Mouse (Mus musculus) forebrain, embryonic 12.5 days (tissue): ENCODE results near the gene Zfp444. TPM values are rescaled to one million over a fixed set of nuclear protein-coding genes. Genes with fewer than 3 reads are reported as not detected.
A peak's percentile ranks its signal among the peaks of the same experiment; 100 is the strongest.

ENCODE experiments used
- ATAC-seq: fragments of 200-750 bp; cut with Nextera tagmentation; 2 replicates; pipeline ENCODE4 v1.8.0; 2017; ENCODE audit warnings: moderate TSS enrichment; ENCODE audit not compliant: low FRiP score
- H3K27ac ChIP-seq: fragments of 300-500 bp; sonication (generic); 2 replicates; pipeline ENCODE4 v1.5.1; 2016; ENCODE audit warnings: mild to moderate bottlenecking
- H3K27me3 ChIP-seq: fragments of 300-500 bp; sonication (generic); 2 replicates; pipeline ENCODE4 v1.6.1; 2016; ENCODE audit warnings: mild to moderate bottlenecking
- H3K36me3 ChIP-seq: fragments of 300-500 bp; sonication (generic); replicated peaks from 2 replicates; pipeline ENCODE4 v1.6.1; 2016; ENCODE audit warnings: mild to moderate bottlenecking
- H3K4me1 ChIP-seq: fragments of 300-500 bp; sonication (generic); 2 replicates; pipeline ENCODE4 v1.6.1; 2016
- H3K4me2 ChIP-seq: fragments of 300-500 bp; sonication (generic); 2 replicates; pipeline ENCODE4 v1.6.1; 2016; ENCODE audit warnings: mild to moderate bottlenecking, moderate library complexity
- H3K4me3 ChIP-seq: fragments of 300-500 bp; sonication (generic); replicated peaks from 2 replicates; pipeline ENCODE4 v1.5.1; 2016; ENCODE audit warnings: mild to moderate bottlenecking
- H3K9ac ChIP-seq: fragments of 300-500 bp; sonication (generic); 2 replicates; pipeline ENCODE4 v1.6.1; 2016; ENCODE audit warnings: mild to moderate bottlenecking
- H3K9me3 ChIP-seq: fragments of 300-500 bp; sonication (generic); 2 replicates; pipeline ENCODE4 v1.6.1; 2016
- WGBS: fragments of 180-500 bp; shearing (Covaris S2); methylation state at CpG from one replicate; pipeline ENCODE4 v1.1.7; 2016; 5-methylcytosine and 5-hydroxymethylcytosine counted together
- polyA plus RNA-seq: library from polyadenylated mRNA; unstranded; fragments of >200 nt; fragmentation: Nextera tagmentation; extraction: Ambion mirVana; gene quantifications from 2 replicates; pipeline ENCODE4 v1.2.1, GENCODE M21; 2016

The Zfp444 gene
- polyA plus RNA-seq, 1 experiment from 2014 or later = 81.3 TPM

DNA sequence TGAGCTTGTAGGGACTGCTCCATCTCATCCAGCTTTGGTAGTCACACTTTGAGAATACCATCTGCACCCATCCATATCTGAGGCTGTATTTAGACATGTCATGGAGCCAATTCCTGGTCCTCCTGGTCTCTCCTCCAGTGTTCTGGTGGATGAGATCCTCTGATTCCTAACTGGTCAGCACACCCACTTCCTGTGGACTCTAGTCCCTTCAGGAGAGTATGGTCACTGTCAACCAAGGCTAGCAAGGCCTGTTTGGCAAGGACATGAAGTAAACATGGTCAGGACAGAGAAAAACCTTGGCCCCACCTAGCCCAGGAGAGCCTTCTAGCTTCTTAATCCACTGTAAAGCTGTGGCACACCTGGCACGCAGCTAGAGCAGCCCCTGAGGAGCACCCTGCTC, 20.8 kb upstream of the Zfp444 start:
- no peaks in the 10 kb centered on the region for H3K36me3 ChIP-seq
- H3K27ac ChIP-seq = no peak overlapping the region
- peaks cover 27% of the 10 kb centered on the region for H3K4me1 ChIP-seq
- H3K9ac ChIP-seq = no peak overlapping the region
- H3K27me3 ChIP-seq = no peaks in the 10 kb centered on the region
- WGBS = 75% methylated on average over 1 of the region's 1 CpGs
- no peak for ATAC-seq
- no peak overlapping the region for H3K4me3 ChIP-seq
- no peak overlapping the region for H3K4me2 ChIP-seq
- H3K9me3 ChIP-seq = no peaks in the 10 kb centered on the region

DNA sequence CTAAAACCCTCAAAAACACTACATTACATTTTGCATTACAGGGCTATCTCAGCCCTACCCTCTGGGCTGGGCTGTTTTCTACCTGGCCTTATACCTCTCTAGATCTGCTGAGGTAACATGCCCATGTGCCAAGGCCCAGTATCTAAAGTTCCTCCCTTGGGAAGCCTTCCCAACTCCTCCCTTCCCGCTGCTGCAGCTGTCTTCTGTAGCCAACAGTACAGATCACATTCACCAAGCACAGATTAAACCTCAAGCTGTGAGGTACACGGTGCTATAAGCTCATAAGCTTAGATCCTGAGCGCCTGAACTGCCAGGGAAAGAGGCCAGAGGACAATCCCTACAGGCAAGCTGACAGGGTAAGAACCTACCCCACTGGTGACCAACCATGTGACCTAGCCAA, 20.0 kb upstream of the Zfp444 start:
- no peak overlapping the region for H3K9ac ChIP-seq
- WGBS = 87% methylated on average over 3 of the region's 3 CpGs
- no peak overlapping the region for H3K27ac ChIP-seq
- H3K4me3 ChIP-seq = no peak overlapping the region
- no peak overlapping the region for H3K4me2 ChIP-seq
- H3K36me3 ChIP-seq = no peaks in the 10 kb centered on the region
- H3K4me1 ChIP-seq = peaks cover 32% of the 10 kb centered on the region
- H3K9me3 ChIP-seq = no peaks in the 10 kb centered on the region
- no peak for ATAC-seq
- H3K27me3 ChIP-seq = no peaks in the 10 kb centered on the region

DNA sequence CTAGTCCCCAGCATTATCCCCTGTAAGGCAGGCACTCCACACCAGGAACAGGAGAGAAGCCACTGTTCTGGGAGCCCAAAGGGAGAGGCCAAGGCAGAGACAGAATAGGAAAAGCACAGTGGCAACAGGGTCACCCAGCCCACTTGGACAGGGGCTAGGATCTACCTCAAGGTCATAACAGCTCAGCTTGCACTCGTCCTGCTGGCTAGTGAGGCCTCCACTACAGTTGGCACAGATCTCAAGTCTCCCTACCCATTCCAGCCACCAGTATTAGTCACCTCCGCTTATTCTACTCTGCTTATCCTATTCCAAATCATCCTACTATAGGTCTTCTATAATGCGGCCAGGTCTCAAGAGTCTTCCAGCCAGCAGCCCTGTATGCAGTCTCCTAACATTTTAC, 18.9 kb upstream of the Zfp444 start:
- H3K27me3 ChIP-seq = no peaks in the 10 kb centered on the region
- no peak overlapping the region for H3K27ac ChIP-seq
- WGBS = 95% methylated on average over 3 of the region's 3 CpGs
- peaks cover 32% of the 10 kb centered on the region for H3K4me1 ChIP-seq
- H3K4me3 ChIP-seq = no peak overlapping the region
- H3K4me2 ChIP-seq = no peak overlapping the region
- H3K9ac ChIP-seq = no peak overlapping the region
- ATAC-seq = no peak
- H3K9me3 ChIP-seq = no peaks in the 10 kb centered on the region
- H3K36me3 ChIP-seq = no peaks in the 10 kb centered on the region

DNA sequence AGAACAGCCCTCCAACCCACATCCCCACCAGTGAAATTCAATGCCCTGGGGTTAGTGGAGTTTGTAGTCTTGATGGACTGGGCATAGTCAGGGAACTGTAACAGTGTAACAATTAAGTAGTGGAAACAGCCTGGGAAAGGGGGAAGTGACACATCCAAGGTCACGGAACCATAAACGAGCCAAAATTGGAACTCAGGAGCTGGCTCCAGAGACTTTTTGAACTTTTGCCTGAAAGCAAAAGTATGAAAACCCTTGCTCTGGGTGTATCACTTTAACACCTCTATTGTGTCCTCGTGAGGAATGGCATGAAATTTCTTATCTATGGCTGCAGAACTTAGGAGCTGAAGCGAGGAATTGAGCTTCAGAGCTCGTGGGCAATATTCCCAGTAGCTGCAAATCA, 17.9 kb upstream of the Zfp444 start:
- no peak for ATAC-seq
- WGBS = 87% methylated on average over 5 of the region's 5 CpGs
- Histone ChIP-seq H3K27me3 (no peaks in the 10 kb centered on the region), H3K36me3 (no peaks in the 10 kb centered on the region), H3K4me3 (peak overlapping the region; percentile 83), H3K4me2 (peak overlapping the region; percentile 89), H3K9ac (peak overlapping the region; percentile 91; the same call in 1 of the 2 replicates), H3K4me1 (peaks cover 26% of the 10 kb centered on the region), H3K9me3 (no peaks in the 10 kb centered on the region), H3K27ac (no peak overlapping the region)

DNA sequence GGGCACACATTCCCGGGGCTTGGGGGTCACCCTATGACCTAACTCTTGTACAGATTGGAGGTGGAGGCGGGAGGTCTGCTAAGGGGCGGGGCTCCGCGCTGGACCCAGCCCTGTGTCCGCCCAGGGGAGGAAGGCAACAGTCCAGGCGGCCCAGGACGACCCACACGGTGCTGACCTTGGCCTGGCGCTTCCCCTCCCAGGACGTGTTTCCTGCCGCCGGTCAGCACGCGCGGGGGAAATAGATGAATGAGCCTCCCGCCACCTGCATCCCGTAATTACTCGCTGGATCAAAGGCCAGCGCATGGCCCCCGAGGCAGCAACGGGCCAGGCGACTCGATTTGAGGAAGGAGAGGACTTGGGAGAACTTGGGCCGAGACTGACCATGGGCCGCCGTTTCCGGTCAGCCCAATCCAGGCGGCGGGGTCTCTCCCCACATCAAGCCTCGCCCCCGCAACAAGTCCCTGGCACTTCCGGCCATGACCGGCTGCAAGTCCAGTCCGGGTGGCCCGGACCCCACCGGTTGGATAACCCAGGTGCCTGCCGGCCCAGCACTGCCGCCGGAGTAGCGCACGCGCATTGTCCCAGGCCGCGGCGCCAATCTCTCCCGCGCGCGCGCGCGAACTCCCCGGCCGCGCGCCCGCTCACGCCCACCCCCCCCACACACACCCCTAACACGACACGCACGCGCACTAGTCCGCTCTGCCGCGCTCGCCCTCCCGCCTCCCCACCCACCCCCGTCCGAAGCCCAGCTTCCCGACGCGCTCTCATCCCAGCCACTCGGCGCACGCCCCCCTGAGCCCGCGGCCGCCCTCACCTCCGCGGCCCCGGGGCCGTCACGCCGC, 16.8 kb upstream of the Zfp444 start:
- H3K36me3 ChIP-seq = no peaks in the 10 kb centered on the region
- H3K4me3 ChIP-seq = peak overlapping the region; percentile 83
- H3K4me2 ChIP-seq = peak overlapping the region; percentile 89
- peaks cover 25% of the 10 kb centered on the region for H3K4me1 ChIP-seq
- H3K27me3 ChIP-seq = no peaks in the 10 kb centered on the region
- peak overlapping the region; percentile 91 for H3K9ac ChIP-seq
- under 1% methylated on average over 80 of the region's 85 CpGs for WGBS
- ATAC-seq = peak; percentile 79
- peak overlapping the region; percentile 90 for H3K27ac ChIP-seq
- no peaks in the 10 kb centered on the region for H3K9me3 ChIP-seq

DNA sequence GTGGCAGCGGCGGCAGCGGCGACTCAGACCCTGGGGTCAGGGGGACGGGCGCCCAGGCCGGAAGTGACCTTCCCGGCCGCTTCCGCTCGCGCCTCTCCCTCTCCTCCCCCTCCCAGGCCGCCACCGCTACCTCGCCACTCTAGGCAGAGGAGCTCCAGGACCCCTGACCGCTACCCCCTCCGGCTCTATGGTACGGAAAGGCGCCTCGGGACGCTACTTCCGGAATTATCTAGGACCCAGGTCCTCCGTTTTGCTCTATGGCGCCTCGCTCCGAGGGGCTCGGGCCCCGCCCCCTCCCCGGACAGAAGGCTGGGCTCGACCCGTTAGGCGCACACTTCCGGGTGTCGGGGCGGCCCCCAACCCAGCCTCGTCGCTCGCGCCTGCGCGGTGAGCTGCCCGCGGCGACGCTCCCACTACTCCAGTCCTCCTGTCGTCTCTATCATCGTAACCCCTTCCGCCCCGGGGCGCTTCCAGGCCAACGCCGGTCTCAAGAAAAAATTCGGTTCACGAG, 16.1 kb upstream of the Zfp444 start, which contains the start of gene Zfp787:
Gene Zfp787, minus strand, starts transcription at position 97 of the 511 bp plus-strand sequence.
- Histone ChIP-seq H3K27me3 (no peaks in the 10 kb centered on the region), H3K9ac (peak within 1 kb of the TSS; percentile 91), H3K9me3 (no peaks in the 10 kb centered on the region), H3K4me3 (peak within 1 kb of the TSS; percentile 83), H3K36me3 (no peaks in the 10 kb centered on the region), H3K4me2 (peak within 1 kb of the TSS; percentile 89), H3K4me1 (peaks cover 25% of the 10 kb centered on the region), H3K27ac (peak within 1 kb of the TSS; percentile 90)
- ATAC-seq = peak; percentile 98
- under 1% methylated on average over 51 of the region's 54 CpGs for WGBS

DNA sequence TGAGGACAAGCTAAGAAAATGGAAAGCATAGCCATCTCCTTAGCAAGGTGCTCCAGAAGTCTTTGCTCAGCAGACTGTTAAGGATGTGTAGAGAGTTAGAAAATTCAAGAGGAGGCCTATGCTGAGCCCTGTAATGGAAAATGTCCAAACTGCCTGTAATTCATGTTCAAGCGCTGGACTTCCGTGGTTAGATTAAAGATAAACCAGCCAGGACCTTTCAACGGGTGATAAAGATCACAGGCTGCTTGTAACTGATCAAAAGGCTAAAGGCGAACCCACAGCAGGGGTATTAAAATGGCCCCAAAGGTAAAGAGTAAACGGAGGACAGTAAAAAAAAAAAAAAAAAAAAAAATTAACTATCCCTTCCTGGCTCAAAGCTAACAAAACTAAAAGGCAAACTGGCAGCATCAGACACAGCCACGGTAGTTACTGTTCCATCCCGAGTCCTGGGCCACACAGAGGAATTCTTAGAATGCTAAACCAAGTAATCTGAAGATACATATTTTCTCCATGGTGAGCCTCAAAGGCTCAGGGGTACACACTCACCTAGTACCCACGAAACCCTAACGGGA, 15.0 kb upstream of the Zfp444 start:
- Histone ChIP-seq H3K4me2 (peak overlapping the region; percentile 89), H3K27me3 (no peaks in the 10 kb centered on the region), H3K27ac (no peak overlapping the region), H3K36me3 (no peaks in the 10 kb centered on the region), H3K4me1 (peaks cover 25% of the 10 kb centered on the region), H3K9ac (peak overlapping the region; percentile 91; the same call in 1 of the 2 replicates), H3K9me3 (no peaks in the 10 kb centered on the region), H3K4me3 (peak overlapping the region; percentile 83; the same call in 1 of the 2 replicates)
- no peak for ATAC-seq
- 79% methylated on average over 9 of the region's 9 CpGs for WGBS

DNA sequence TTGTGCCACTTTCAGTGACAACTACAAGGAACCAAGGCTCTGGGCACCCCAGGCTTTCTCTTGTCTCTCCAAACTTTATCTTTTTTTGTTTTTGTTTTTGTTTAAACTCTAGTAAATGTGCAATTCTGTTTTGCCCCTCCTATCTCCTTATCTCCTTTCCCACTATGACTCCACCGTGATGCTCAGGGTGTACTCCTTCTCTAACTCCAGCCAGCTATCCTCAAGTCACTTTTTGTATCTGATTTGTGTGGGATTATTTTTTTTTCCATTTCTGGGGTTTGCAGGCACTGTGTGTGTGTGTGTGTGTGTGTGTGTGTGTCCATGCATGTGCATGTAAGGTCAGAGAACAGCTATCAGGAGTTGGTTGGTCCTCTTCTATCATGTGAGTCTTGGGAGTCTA, 14.5 kb upstream of the Zfp444 start:
- WGBS = 81% methylated on average over 1 of the region's 1 CpGs
- no peak overlapping the region for H3K4me3 ChIP-seq
- no peak overlapping the region for H3K9ac ChIP-seq
- no peak overlapping the region for H3K4me2 ChIP-seq
- H3K4me1 ChIP-seq = peaks cover 25% of the 10 kb centered on the region
- no peak overlapping the region for H3K27ac ChIP-seq
- no peaks in the 10 kb centered on the region for H3K27me3 ChIP-seq
- no peak for ATAC-seq
- no peaks in the 10 kb centered on the region for H3K36me3 ChIP-seq
- no peaks in the 10 kb centered on the region for H3K9me3 ChIP-seq

DNA sequence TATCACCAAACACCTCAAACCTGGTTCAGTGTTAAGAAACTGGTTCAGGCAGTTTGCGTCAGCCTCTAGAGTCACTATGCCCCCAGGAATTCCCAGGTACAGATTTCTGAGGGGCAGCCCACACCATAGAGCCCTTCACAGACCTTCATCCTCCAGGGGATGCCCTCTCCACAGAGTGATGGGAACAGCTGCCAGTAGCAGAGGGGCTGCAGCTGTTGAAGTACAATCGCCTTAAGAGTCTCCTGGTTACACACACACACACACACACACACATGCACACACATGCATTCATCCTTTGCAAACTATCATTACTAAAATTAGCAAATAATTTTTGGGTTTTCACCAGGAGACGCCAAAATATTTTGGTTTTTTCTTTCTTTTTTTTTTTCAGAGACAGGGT, 12.4 kb upstream of the Zfp444 start:
- WGBS = 94% methylated on average over 3 of the region's 3 CpGs
- Histone ChIP-seq H3K4me2 (no peak overlapping the region), H3K36me3 (no peaks in the 10 kb centered on the region), H3K9ac (no peak overlapping the region), H3K4me3 (no peak overlapping the region), H3K4me1 (peaks cover 10% of the 10 kb centered on the region), H3K27me3 (no peaks in the 10 kb centered on the region), H3K27ac (no peak overlapping the region), H3K9me3 (no peaks in the 10 kb centered on the region)
- no peak for ATAC-seq

DNA sequence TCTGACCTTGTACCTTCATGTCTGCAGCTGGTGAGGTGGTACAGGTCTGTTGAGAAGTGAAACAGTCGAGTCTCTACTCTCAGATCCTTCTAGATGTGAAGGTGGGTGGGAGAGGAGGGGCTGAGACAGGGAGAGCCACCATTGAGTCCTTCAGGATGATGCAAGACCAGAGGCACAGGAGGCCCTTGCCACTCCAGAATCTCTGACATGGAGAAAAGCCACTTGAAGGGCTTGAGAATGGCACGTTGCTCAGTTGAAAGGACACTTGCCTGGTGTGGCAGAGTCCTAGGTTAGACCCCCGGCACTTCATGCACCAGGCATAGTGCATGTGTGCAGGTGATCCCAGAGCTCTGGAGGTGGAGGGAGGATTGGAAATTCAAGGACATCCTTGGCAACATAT, 10.5 kb upstream of the Zfp444 start:
- H3K9me3 ChIP-seq = no peaks in the 10 kb centered on the region

DNA sequence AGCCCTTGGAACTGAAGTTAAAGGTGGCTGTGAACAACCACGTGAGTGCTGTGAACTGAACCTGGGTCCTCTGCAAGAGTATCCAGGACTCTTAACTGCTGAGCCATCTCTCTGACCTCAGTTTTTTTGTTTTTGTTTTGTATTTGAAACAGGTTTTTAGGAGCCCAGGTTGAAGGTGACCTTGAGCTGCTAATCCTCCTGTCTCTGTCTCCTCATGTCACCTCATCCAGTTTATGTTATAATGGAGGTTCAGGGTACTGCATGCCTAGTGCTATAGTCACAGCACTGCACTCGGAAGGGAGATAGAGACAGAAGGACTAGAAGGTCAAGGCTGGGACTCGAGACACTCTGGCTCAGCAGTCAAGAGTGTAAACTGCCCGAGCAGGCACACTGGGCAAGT, 9.9 kb upstream of the Zfp444 start:
- ATAC-seq = no peak
- Histone ChIP-seq H3K27ac (no peak overlapping the region), H3K27me3 (no peaks in the 10 kb centered on the region), H3K9me3 (no peaks in the 10 kb centered on the region), H3K9ac (no peak overlapping the region), H3K4me1 (no peaks in the 10 kb centered on the region), H3K4me3 (no peak overlapping the region), H3K4me2 (no peak overlapping the region), H3K36me3 (no peaks in the 10 kb centered on the region)
- 76% methylated on average over 4 of the region's 4 CpGs for WGBS

More for the DNA sequence above, 10.5 kb upstream of the Zfp444 start:
- no peaks in the 10 kb centered on the region for H3K36me3 ChIP-seq
- H3K4me1 ChIP-seq = peaks cover 4% of the 10 kb centered on the region
- H3K4me3 ChIP-seq = no peak overlapping the region
- H3K27me3 ChIP-seq = no peaks in the 10 kb centered on the region
- WGBS = 54% methylated on average over 3 of the region's 3 CpGs
- no peak overlapping the region for H3K4me2 ChIP-seq
- ATAC-seq = no peak
- H3K27ac ChIP-seq = no peak overlapping the region
- H3K9ac ChIP-seq = no peak overlapping the region

DNA sequence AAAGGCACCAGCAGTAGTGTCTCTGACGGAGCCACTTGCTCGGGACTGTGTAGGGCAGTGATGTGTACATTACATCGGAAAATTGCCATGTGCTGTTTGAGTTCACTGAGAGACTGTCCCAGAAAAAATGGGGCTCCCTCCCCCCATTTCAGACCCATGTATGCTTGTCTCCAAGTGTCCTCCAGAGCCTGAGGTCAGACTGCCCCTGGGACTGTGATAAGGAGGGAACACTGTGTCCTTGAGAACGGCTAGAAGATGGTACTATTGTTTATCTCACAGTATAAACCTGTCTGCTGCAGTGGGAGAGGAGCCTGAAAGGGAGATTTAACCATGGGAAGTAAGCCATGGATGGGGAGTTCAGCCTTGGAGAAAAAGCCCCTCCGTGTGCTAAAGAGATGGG, 7.4 kb upstream of the Zfp444 start:
- Histone ChIP-seq H3K27ac (no peak overlapping the region), H3K36me3 (no peaks in the 10 kb centered on the region), H3K4me3 (no peak overlapping the region), H3K4me1 (no peaks in the 10 kb centered on the region), H3K4me2 (no peak overlapping the region), H3K27me3 (no peaks in the 10 kb centered on the region), H3K9me3 (no peaks in the 10 kb centered on the region), H3K9ac (no peak overlapping the region)
- 68% methylated on average over 5 of the region's 5 CpGs for WGBS
- no peak for ATAC-seq
